Mouse (Mus musculus) small intestine, adult 2 months (tissue): Measurements from ENCODE around the gene Cdh6. TPM values are rescaled to one million over a fixed set of nuclear protein-coding genes. Genes with fewer than 3 reads are reported as not detected.

Experiments
- H3K27ac ChIP-seq: fragments of 200-500 bp; 2 replicates; pipeline ENCODE4 v1.5.1; 2012; ENCODE audit warnings: low read depth, low read length, control low read depth, inconsistent platforms; ENCODE audit not compliant: insufficient read depth
- H3K27me3 ChIP-seq: fragments of 200-500 bp; 2 replicates; pipeline ENCODE4 v1.6.1; 2012; ENCODE audit warnings: mild to moderate bottlenecking, moderate library complexity, low read length, inconsistent platforms; ENCODE audit not compliant: control insufficient read depth, insufficient read depth
- H3K36me3 ChIP-seq: fragments of 200-500 bp; 2 replicates; pipeline ENCODE4 v1.6.1; 2012; ENCODE audit warnings: mild to moderate bottlenecking, low read length, control low read depth, inconsistent platforms; ENCODE audit not compliant: control insufficient read depth, insufficient read depth
- H3K4me1 ChIP-seq: fragments of 200-500 bp; 2 replicates; pipeline ENCODE4 v1.6.1; 2012; ENCODE audit warnings: low read length, inconsistent platforms, mixed read lengths; ENCODE audit not compliant: control insufficient read depth, insufficient read depth, insufficient read length
- H3K4me3 ChIP-seq: fragments of 200-500 bp; 2 replicates; pipeline ENCODE4 v1.5.1; 2012; ENCODE audit warnings: low read depth, mild to moderate bottlenecking, control low read depth, inconsistent platforms, low read length, moderate library complexity
- CTCF ChIP-seq: fragments of 200-500 bp; IDR thresholded peaks from 2 replicates; pipeline ENCODE4 v1.5.1; 2012; ENCODE audit warnings: low read depth, mild to moderate bottlenecking, control low read depth, inconsistent platforms, low read length, moderate library complexity, mixed read lengths; ENCODE audit not compliant: insufficient replicate concordance, insufficient read length; ENCODE audit errors: extremely low read depth
- POLR2A ChIP-seq: fragments of 200-500 bp; IDR thresholded peaks from 2 replicates; pipeline ENCODE4 v1.6.1; 2012; ENCODE audit warnings: low read depth, mild to moderate bottlenecking, control low read depth, inconsistent platforms, low read length, moderate library complexity
- WGBS: fragments of 180-500 bp; shearing (Covaris S2); methylation state at CpG from one replicate; pipeline ENCODE4 v1.1.7; 2018; 5-methylcytosine and 5-hydroxymethylcytosine counted together
- polyA plus RNA-seq: library from polyadenylated mRNA; depleted of rRNA; stranded (reverse); fragments of >200 nt; gene quantifications from 2 replicates; pipeline ENCODE4 v1.2.3, GENCODE M21; 2012

The Cdh6 gene
- polyA plus RNA-seq, 1 experiment: 0.14 TPM

- Histone ChIP-seq H3K4me1 (no peaks in the 10 kb centered on the region), H3K27me3 (peaks cover 7% of the 10 kb centered on the region), H3K27ac (no peak overlapping the region), H3K4me3 (no peak overlapping the region), H3K36me3 (no peaks in the 10 kb centered on the region)
- no peak for TF ChIP-seq CTCF
- TF ChIP-seq POLR2A: no peak
- WGBS: 3% methylated on average over 27 of the region's 27 CpGs
Observed at GRCm38 (mm10) chr15:13173840-13174617, 554 bp upstream of the Cdh6 start.

- H3K4me1 ChIP-seq: no peaks in the 10 kb centered on the region
- peak overlapping the region; percentile 48 for H3K4me3 ChIP-seq
- H3K36me3 ChIP-seq: no peaks in the 10 kb centered on the region
- H3K27ac ChIP-seq: no peak overlapping the region
- peaks cover 7% of the 10 kb centered on the region for H3K27me3 ChIP-seq
- TF ChIP-seq CTCF: no peak
- TF ChIP-seq POLR2A: no peak
- 2% methylated on average over 26 of the region's 26 CpGs for WGBS
Observed at GRCm38 (mm10) chr15:13172365-13173070, 957 bp downstream of the Cdh6 start.

GRCm38 (mm10) chr15:13171486-13172364 is 1.8 kb downstream of the Cdh6 start:
- 5% methylated on average over 16 of the region's 16 CpGs for WGBS
- TF ChIP-seq CTCF (no peak), POLR2A (no peak)
- no peaks in the 10 kb centered on the region for H3K4me1 ChIP-seq
- peaks cover 7% of the 10 kb centered on the region for H3K27me3 ChIP-seq
- no peak overlapping the region; the same call in 1 of the 2 replicates for H3K4me3 ChIP-seq
- no peaks in the 10 kb centered on the region for H3K36me3 ChIP-seq
- no peak overlapping the region for H3K27ac ChIP-seq

GRCm38 (mm10) chr15:13165094-13165885 is 8.2 kb downstream of the Cdh6 start:
- H3K4me3 ChIP-seq: no peak overlapping the region
- WGBS: 85% methylated on average over 13 of the region's 13 CpGs
- TF ChIP-seq CTCF: no peak
- TF ChIP-seq POLR2A: no peak
- no peak overlapping the region for H3K27ac ChIP-seq
- H3K4me1 ChIP-seq: no peaks in the 10 kb centered on the region
- no peaks in the 10 kb centered on the region for H3K27me3 ChIP-seq
- H3K36me3 ChIP-seq: no peaks in the 10 kb centered on the region

GRCm38 (mm10) chr15:13155820-13156219 is 17.7 kb downstream of the Cdh6 start:
- Histone ChIP-seq H3K27me3 (no peaks in the 10 kb centered on the region), H3K4me3 (no peak overlapping the region), H3K27ac (no peak overlapping the region), H3K4me1 (no peaks in the 10 kb centered on the region), H3K36me3 (no peaks in the 10 kb centered on the region)
- WGBS: 91% methylated on average over 5 of the region's 5 CpGs
- no peak for TF ChIP-seq CTCF
- TF ChIP-seq POLR2A: no peak

DNA sequence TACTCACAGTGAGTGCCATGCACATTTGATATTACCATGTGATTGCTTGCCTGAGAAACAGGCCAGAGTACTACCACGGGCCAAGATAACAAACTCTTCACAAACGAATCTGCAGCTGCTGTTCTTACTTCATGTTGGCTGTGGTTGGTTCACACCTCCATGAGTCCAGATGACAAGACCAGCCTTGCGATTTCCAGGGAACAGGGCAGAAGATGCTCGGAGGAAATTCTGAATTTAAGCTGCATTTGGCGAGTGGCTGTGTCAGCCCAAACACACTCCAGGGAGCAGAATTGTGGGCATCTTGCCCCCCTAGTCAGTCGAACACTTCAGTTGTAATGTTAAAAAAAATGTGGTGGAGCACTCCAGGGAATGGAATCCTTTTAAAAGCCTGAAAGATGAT is 18.1 kb downstream of the Cdh6 start:
- Histone ChIP-seq H3K27me3 (no peaks in the 10 kb centered on the region), H3K4me3 (no peak overlapping the region), H3K4me1 (no peaks in the 10 kb centered on the region), H3K36me3 (no peaks in the 10 kb centered on the region), H3K27ac (no peak overlapping the region)
- no peak for TF ChIP-seq POLR2A
- TF ChIP-seq CTCF: no peak
- 71% methylated on average over 6 of the region's 6 CpGs for WGBS

DNA sequence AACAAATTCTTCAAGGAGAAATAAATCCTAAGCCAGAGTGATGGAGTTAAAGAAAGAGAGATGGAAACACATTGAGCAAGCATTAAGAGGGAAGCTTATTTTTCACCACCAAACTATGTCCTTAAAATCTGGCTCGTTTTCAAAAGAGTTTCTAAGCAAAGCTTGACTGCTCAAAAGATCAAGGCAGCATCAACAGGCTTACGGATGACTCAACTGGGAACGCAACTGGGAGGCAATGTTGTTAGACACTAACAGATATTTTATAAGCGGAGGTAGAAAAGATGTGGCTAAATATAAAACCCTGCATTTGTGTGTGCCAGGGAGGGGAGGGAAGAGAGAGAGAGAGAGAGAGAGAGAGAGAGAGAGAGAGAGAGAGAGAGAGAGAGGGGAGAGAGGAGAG is 31.5 kb downstream of the Cdh6 start:
- no peak overlapping the region for H3K4me3 ChIP-seq
- TF ChIP-seq CTCF (no peak), POLR2A (no peak)
- WGBS: 65% methylated on average over 4 of the region's 4 CpGs
- H3K36me3 ChIP-seq: no peaks in the 10 kb centered on the region
- no peak overlapping the region for H3K27ac ChIP-seq
- no peaks in the 10 kb centered on the region for H3K27me3 ChIP-seq
- H3K4me1 ChIP-seq: no peaks in the 10 kb centered on the region
